Mouse (Mus musculus) cerebellum, adult 2 months (tissue): ENCODE data around the gene Avpr1a.

ENCODE experiments used
- CTCF ChIP-seq: fragments of 200-500 bp; IDR thresholded peaks from 2 replicates; pipeline ENCODE4 v1.5.1; 2011; ENCODE audit warnings: low read depth, mild to moderate bottlenecking, control low read depth, low read length, moderate library complexity, borderline replicate concordance; ENCODE audit not compliant: insufficient read depth
- POLR2A ChIP-seq: fragments of 200-500 bp; IDR thresholded peaks from 2 replicates; pipeline ENCODE4 v1.6.1; 2011; ENCODE audit warnings: low read length, control low read depth, borderline replicate concordance; ENCODE audit not compliant: insufficient read depth

GRCm38 (mm10) chr10:122410791-122411190 lies 37.5 kb upstream of the Avpr1a start:
- TF ChIP-seq CTCF (no peak), POLR2A (no peak)
